Mouse (Mus musculus): ENCODE measurements around the gene Nampt.

The Nampt gene

GRCm38 (mm10) chr12:32901005-32901404 lies 81.7 kb downstream of the Nampt start:
- H3K27me3 ChIP-seq (ENCODE audit: control insufficient read depth, insufficient read depth, low read length, poor library complexity, severe bottlenecking) = no peaks in the 10 kb centered on the region
- DNase-seq (ENCODE audit: low read depth, low spot score) = no peak
- no peaks in the 10 kb centered on the region for H3K36me3 ChIP-seq (ENCODE audit: control insufficient read depth, insufficient read depth, low read length, poor library complexity, severe bottlenecking)
